Mouse (Mus musculus) limb, embryonic 14.5 days (tissue): ENCODE data around the gene Gm12258. TPM values are rescaled to one million over a fixed set of nuclear protein-coding genes. Genes with fewer than 3 reads are reported as not detected.
"Not testable (repeated sequence)": the region's sequence is repeated elsewhere in the genome, so short reads cannot be mapped to it uniquely, and the experiment has no call there.

ENCODE experiments used
- ATAC-seq: fragments of 200-750 bp; cut with Nextera tagmentation; 2 replicates; pipeline ENCODE4 v1.8.0; 2017; ENCODE audit warnings: low read depth, moderate number of reproducible peaks, moderate TSS enrichment; ENCODE audit not compliant: low FRiP score
- DNase-seq: peaks from one replicate; pipeline ENCODE4 v3.0.0-alpha.2; 2015; ENCODE audit warnings: low spot score
- H3K27ac ChIP-seq: fragments of 300-500 bp; sonication (generic); replicated peaks from 2 replicates; pipeline ENCODE4 v1.5.1; 2014; ENCODE audit warnings: low read depth, mild to moderate bottlenecking, low read length, moderate library complexity, mixed read lengths
- H3K27me3 ChIP-seq: fragments of 300-500 bp; sonication (generic); 2 replicates; pipeline ENCODE4 v1.6.1; 2014; ENCODE audit warnings: low read length, mixed read lengths; ENCODE audit not compliant: control insufficient read depth, insufficient read depth
- H3K36me3 ChIP-seq: fragments of 300-500 bp; sonication (generic); 2 replicates; pipeline ENCODE4 v1.6.1; 2014; ENCODE audit warnings: mild to moderate bottlenecking, low read length, moderate library complexity, mixed read lengths; ENCODE audit not compliant: control insufficient read depth, insufficient read depth
- H3K4me1 ChIP-seq: fragments of 300-500 bp; sonication (generic); 2 replicates; pipeline ENCODE4 v1.6.1; 2014; ENCODE audit warnings: antibody characterized with exemption, low read length, mixed read lengths; ENCODE audit not compliant: control insufficient read depth, insufficient read depth
- H3K4me2 ChIP-seq: fragments of 300-500 bp; sonication (generic); replicated peaks from 2 replicates; pipeline ENCODE4 v1.6.1; 2014; ENCODE audit warnings: low read depth, mild to moderate bottlenecking, low read length, moderate library complexity; ENCODE audit not compliant: severe bottlenecking
- H3K4me3 ChIP-seq: fragments of 300-500 bp; sonication (generic); replicated peaks from 2 replicates; pipeline ENCODE4 v1.5.1; 2014; ENCODE audit warnings: low read length
- H3K9ac ChIP-seq: fragments of 300-500 bp; sonication (generic); 2 replicates; pipeline ENCODE4 v1.6.1; 2014; ENCODE audit warnings: mild to moderate bottlenecking, low read depth, low read length, moderate library complexity; ENCODE audit not compliant: severe bottlenecking
- H3K9me3 ChIP-seq: fragments of 300-500 bp; sonication (generic); 2 replicates; pipeline ENCODE4 v1.6.1; 2016; ENCODE audit warnings: low read length; ENCODE audit not compliant: control insufficient read depth
- POLR2A ChIP-seq: fragments of 200-500 bp; IDR thresholded peaks from 2 replicates; pipeline ENCODE4 v1.8.0; 2012; ENCODE audit warnings: inconsistent platforms, mild to moderate bottlenecking, moderate library complexity, borderline replicate concordance; ENCODE audit not compliant: insufficient read depth, insufficient read length; ENCODE audit errors: extremely low read depth
- WGBS: fragments of 180-500 bp; shearing (Covaris S2); extraction: QIAGEN DNeasy Blood & Tissue Kit; methylation state at CpG from one replicate; pipeline ENCODE4 v1.1.7; 2014; 5-methylcytosine and 5-hydroxymethylcytosine counted together
- polyA plus RNA-seq, 2 experiments: library from polyadenylated mRNA; depleted of rRNA in 1 of 2; stranded (reverse) in 1 of 2; unstranded in 1 of 2; fragments of >200 nt; fragmentation: Nextera tagmentation in 1 of 2; extraction: Ambion mirVana in 1 of 2; gene quantifications; 2 replicates each; pipeline versions ENCODE4 v1.2.1 to v1.2.3; 2012 to 2014

The Gm12258 gene
- polyA plus RNA-seq, 2 experiments, result 10.7 to 16.2 TPM

DNA sequence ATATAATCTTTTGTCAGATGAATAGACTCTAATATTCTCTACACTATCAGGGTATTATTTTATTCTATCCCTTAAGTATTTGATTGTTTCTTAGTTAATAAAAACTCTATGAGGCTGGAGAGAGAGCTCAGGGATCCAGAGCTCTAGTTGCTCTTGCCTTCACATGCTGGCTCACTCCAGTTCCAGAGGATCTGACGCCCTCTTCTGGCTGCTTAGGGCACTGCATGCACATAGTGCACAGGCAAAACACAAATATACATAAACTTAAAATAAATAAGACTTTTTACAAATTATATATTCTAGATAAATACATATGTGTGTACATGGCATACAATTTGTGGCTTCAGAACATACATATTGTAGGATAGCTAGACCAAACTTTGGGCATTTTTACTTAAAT, 35.0 kb upstream of the Gm12258 start:
- DNase-seq (no peak), ATAC-seq (no peak)
- WGBS, result 0% methylated on average over 1 of the region's 1 CpGs

DNA sequence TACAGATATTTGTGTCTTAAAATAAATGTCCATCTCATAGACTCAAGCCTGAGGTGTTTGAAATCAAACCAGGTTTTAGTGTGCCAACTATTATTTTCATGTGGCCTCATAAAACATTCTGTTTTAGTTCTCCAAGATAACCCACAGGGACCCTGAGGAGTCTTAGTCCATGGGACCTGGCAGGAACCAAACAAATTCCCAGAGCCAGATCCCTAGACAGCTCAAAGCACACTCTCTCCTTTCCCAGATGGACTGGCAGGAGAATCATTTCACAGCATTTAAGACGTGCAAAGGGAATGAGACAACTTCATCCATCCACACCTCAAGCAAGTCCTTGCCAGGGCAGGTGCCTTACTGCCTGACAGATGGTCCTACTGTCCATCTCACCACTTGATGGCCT, 32.3 kb upstream of the Gm12258 start, which contains the start of gene Olfr313:
Gene Olfr313 (plus strand): TSS at position 301 of the 400 bp plus-strand sequence.
- H3K4me2 ChIP-seq, DNase-seq, H3K9ac ChIP-seq, ATAC-seq, H3K4me1 ChIP-seq, H3K27ac ChIP-seq, H3K27me3 ChIP-seq, H3K9me3 ChIP-seq, H3K4me3 ChIP-seq, H3K36me3 ChIP-seq: not testable (repeated sequence)
- WGBS, result 57% methylated on average over 1 of the region's 1 CpGs

More for the DNA sequence above, 35.0 kb upstream of the Gm12258 start:
- Histone ChIP-seq H3K27me3 (no peaks in the 10 kb centered on the region), H3K9ac (no peak overlapping the region), H3K9me3 (no peaks in the 10 kb centered on the region), H3K27ac (no peak overlapping the region), H3K4me1 (no peaks in the 10 kb centered on the region), H3K4me3 (no peak overlapping the region), H3K4me2 (no peak overlapping the region), H3K36me3 (no peaks in the 10 kb centered on the region)
- TF ChIP-seq POLR2A, result no peak

DNA sequence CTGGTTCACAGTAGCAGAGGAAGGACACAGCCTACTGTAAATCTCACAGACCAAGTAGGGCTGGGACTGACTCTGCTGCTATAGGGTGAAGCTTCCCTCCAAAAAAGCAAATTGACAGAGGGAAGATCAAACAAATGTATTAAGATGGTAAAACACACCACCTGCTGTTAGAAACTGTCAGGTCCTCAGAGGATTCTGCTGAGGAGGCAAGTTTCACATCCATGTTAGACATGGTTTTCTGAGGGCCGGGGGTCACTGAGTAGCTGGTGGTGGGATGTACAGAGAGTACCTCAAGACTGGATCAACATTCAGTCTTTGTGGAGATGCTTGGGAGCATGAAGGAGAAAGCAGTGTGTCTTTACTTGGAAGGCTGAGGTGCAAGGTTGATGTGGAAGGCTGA, 31.3 kb upstream of the Gm12258 start:
- 78% methylated on average over 1 of the region's 1 CpGs for WGBS

DNA sequence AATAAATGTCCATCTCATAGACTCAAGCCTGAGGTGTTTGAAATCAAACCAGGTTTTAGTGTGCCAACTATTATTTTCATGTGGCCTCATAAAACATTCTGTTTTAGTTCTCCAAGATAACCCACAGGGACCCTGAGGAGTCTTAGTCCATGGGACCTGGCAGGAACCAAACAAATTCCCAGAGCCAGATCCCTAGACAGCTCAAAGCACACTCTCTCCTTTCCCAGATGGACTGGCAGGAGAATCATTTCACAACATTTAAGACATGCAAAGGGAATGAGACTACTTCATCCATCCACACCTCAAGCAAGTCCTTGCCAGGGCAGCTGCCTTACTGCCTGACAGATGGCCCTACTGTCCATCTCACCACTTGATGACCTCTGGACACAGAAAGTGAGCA, 18.0 kb upstream of the Gm12258 start, which contains the start of gene Olfr312:
Gene Olfr312 (plus strand): TSS at position 301 of the 400 bp plus-strand sequence.
- not testable (repeated sequence) for H3K27ac ChIP-seq, H3K9ac ChIP-seq, H3K9me3 ChIP-seq, ATAC-seq, H3K4me2 ChIP-seq, H3K4me3 ChIP-seq, H3K36me3 ChIP-seq, H3K4me1 ChIP-seq, H3K27me3 ChIP-seq, DNase-seq

More for the DNA sequence above, 31.3 kb upstream of the Gm12258 start:
- no peak for ATAC-seq
- no peak overlapping the region for H3K4me3 ChIP-seq
- H3K36me3 ChIP-seq, result no peaks in the 10 kb centered on the region
- H3K27me3 ChIP-seq, result no peaks in the 10 kb centered on the region
- DNase-seq, result no peak
- TF ChIP-seq POLR2A, result no peak
- H3K9ac ChIP-seq, result no peak overlapping the region
- no peaks in the 10 kb centered on the region for H3K9me3 ChIP-seq
- no peak overlapping the region for H3K27ac ChIP-seq
- H3K4me1 ChIP-seq, result no peaks in the 10 kb centered on the region
- H3K4me2 ChIP-seq, result no peak overlapping the region

DNA sequence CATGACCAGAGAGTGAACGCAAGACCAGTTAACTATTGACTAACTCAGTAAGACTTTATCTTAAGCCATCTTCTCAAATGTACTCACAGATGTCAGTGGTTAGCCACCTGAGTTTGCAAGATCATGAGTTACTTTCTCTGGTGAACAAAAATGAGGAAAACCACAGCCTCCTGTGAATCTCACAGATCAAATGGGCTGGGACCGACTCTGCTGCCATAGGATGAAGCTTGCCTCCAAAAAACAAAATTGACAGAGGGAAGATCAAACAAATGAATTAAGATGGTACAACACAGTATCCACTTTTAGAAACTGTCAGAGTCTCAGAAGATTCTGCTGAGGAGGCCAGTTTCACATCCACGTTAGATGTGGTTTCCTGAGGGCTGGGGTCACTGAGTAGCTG, 17.2 kb upstream of the Gm12258 start:
- no peak overlapping the region for H3K9ac ChIP-seq
- H3K27ac ChIP-seq, result no peak overlapping the region
- DNase-seq (no peak), ATAC-seq (no peak)
- no peaks in the 10 kb centered on the region for H3K4me1 ChIP-seq
- no peak for TF ChIP-seq POLR2A
- no peaks in the 10 kb centered on the region for H3K9me3 ChIP-seq
- no peak overlapping the region for H3K4me3 ChIP-seq
- 84% methylated on average over 3 of the region's 3 CpGs for WGBS
- H3K27me3 ChIP-seq, result no peaks in the 10 kb centered on the region
- no peaks in the 10 kb centered on the region for H3K36me3 ChIP-seq
- H3K4me2 ChIP-seq, result no peak overlapping the region

DNA sequence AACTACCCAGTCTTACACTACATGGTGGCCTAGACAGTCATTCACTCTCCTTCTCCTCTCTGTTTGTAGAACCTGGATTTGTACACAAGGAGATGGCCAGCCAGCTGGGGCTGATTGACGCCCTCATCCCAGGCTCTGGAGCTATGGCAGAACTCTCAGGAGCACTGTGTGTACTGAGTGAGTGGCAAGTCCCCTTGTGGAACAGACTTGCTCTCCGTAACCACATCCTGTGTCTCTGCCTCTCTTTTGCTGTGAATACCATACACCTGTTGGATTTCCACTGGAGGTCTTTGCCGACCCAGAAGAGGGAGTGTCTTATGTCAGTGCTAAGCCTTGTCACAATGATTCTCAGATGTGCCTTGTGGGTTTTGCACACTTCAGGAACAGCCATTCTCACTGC, 14.4 kb upstream of the Gm12258 start:
- not testable (repeated sequence) for H3K4me1 ChIP-seq, H3K36me3 ChIP-seq, H3K9ac ChIP-seq, H3K4me3 ChIP-seq, H3K4me2 ChIP-seq, H3K27ac ChIP-seq, H3K27me3 ChIP-seq, ATAC-seq, DNase-seq, H3K9me3 ChIP-seq
- WGBS, result 78% methylated on average over 2 of the region's 3 CpGs

DNA sequence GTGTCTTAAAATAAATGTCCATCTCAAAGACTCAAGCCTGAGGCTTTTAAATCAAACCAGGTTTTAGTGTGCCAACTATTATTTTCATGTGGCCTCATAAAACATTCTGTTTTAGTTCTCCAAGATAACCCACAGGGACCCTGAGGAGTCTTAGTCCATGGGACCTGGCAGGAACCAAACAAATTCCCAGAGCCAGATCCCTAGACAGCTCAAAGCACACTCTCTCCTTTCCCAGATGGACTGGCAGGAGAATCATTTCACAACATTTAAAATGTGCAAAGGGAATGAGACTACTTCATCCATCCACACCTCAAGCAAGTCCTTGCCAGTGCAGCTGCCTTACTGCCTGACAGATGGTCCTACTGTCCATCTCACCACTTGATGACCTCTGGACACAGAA, 8.0 kb upstream of the Gm12258 start, which contains the start of gene Olfr311:
Gene Olfr311 (plus strand): TSS at position 301 of the 400 bp plus-strand sequence.
- ATAC-seq, H3K27ac ChIP-seq: not testable (repeated sequence)

More for the DNA sequence above, 8.0 kb upstream of the Gm12258 start, which contains the start of gene Olfr311:
- not testable (repeated sequence) for H3K36me3 ChIP-seq, H3K9ac ChIP-seq, H3K27me3 ChIP-seq, H3K9me3 ChIP-seq, H3K4me1 ChIP-seq, H3K4me2 ChIP-seq, DNase-seq, H3K4me3 ChIP-seq
